Mouse (Mus musculus): ENCODE data around the gene Gsg1.

GRCm38 (mm10) chr6:135188629-135189028, 65.5 kb downstream of the Gsg1 start:
- TF ChIP-seq CTCF (IDR thresholded peaks at IDR 0.05; ENCODE audit: low read depth, low read length) (no peak), POLR2AphosphoS5 (IDR thresholded peaks at IDR 0.05; ENCODE audit: insufficient replicate concordance, low read depth, low read length) (no peak), GATA2 (IDR thresholded peaks at IDR 0.05; ENCODE audit: borderline replicate concordance, low read depth, low read length) (no peak), TAL1 (conservative IDR thresholded peaks at IDR 0.05; ENCODE audit: low read depth, low read length) (no peak), GATA1 (IDR thresholded peaks at IDR 0.05; ENCODE audit: borderline replicate concordance, low read length) (no peak)
